Mouse (Mus musculus) mature B cell (primary cell): ENCODE results near the gene Klrb1b.

Experiments
- in situ Hi-C: fragments of 300-500 bp; cut with MboI; formaldehyde crosslinking; loops from 2 replicates; pipeline ENCODE4 v1.14.3; 2019

The Klrb1b gene

GRCm38 (mm10) chr6:128826132-128826531 lies at the start of gene Klrb1b, which contains the start of gene Gm44511:
Gene Klrb1b, minus strand, starts transcription at chr6:128826331.
Gene Gm44511, minus strand, starts transcription at chr6:128826315.
- in situ Hi-C loops, result no loop called here

DNA sequence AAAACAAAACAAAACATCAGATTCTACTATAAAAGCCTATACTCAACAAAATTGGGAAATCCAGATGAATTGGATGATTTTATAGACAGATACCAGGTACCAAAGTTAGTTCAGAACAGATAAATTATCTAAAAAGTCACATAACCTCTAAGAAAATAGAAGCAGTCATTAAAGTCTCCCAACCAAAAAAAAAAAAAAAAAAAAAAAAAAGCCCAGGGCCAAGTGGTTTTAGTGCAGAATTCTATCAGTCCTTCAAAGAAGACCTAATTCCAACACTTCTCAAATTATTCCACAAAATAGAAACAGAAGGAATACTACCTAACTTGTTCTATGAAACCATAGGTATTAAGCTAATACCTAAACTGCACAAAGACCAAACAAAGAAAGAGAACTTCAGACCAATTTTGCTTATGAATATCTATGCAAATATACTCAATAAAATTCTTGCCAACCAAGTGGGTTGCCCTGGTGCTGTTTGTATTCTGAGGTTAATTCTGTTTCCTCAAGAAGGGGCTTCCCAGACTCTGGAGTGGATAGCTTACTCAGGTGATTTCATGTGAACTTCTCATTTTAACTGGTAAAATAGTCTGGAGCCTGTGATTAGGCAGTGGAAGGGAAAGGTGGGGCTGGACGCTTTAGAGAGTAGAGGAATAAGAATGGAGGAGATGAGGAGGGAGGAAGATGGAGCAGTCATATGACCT lies 45.9 kb upstream of the Klrb1b start:
- in situ Hi-C loops, result no loop called here

- in situ Hi-C loops, result no loop called here
Observed at GRCm38 (mm10) chr6:128868861-128869260, 42.7 kb upstream of the Klrb1b start.

GRCm38 (mm10) chr6:128857976-128858375 lies 31.8 kb upstream of the Klrb1b start:
- in situ Hi-C loops, result loop anchor here (10.0 kb wide), 1 partner anchor 327 kb away; the partner anchor contains the start of gene Clec2d

GRCm38 (mm10) chr6:128856250-128856649 lies 30.1 kb upstream of the Klrb1b start:
- in situ Hi-C loops, result loop anchor here (10.0 kb wide), 1 partner anchor 329 kb away; the partner anchor contains the start of gene Clec2d

- in situ Hi-C loops, result loop anchor here (10.0 kb wide), 1 partner anchor 329 kb away; the partner anchor contains the start of gene Clec2d
Observed at GRCm38 (mm10) chr6:128855477-128855876, 29.3 kb upstream of the Klrb1b start.

GRCm38 (mm10) chr6:128854895-128855294 lies 28.8 kb upstream of the Klrb1b start:
- in situ Hi-C loops, result loop anchor here (5.0 to 10.0 kb wide), 2 partner anchors 330 to 387 kb away; partner anchors contain the start of gene Clec2d

DNA sequence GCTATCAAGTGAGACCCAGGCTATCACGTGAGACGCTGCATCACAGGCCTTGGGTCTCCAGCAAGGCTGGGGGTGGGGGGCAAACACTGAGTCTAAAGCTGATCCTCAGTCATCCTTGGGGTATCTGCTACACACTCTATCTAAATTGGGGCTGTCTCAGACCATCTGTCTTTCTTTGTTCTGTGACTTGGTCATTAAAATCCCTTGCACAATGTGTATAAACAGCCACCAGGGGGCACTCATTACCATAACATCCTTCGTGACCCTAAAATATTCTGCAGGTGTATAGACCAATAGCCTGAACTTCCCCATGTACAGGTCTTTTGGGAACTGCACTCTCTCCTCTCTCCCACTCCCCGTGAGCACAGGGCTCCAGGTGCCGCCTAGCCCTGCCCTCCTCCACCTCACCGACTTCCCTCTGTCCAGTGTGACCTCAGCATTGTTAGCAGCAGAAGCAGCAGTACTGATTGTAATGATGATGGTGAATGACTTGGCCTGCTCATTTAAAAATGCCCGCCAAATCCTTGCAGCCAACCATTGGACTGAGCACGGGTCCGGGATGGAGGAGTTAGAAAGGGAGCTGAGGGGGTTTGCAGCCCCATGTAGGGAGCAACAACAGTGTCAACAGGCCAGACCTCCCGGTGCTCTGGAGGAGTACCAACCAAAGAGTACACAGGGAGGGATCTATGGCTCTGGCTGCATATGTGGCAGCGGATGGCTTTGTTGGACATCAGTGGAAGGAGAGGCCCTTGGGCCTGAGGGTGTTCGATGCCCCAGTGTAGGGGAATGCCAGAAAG lies 28.1 kb upstream of the Klrb1b start:
- in situ Hi-C loops, result loop anchor here (5.0 to 10.0 kb wide), 2 partner anchors 331 to 388 kb away; partner anchors contain the start of gene Clec2d

DNA sequence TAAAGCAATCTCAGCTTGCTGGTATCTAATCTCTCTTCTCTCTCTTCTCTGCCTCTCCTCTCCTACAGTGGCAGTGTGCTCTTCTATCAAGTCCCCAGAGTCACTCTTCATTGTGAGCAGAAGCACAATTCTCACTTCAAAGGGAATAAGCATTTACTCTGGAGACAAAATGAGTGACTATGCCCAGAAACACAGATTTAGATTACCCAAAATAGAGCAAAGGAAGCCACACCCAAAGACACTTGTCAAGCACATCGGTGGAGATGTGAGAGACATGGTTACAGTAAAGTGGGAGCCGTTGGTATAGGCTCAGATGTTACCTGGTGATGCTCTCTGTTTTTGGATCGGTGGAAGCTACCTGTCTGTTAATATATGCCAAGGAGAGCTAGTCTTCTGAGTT lies 26.6 kb upstream of the Klrb1b start:
- in situ Hi-C loops, result loop anchor here (5.0 to 10.0 kb wide), 2 partner anchors 332 to 390 kb away; partner anchors contain the start of gene Clec2d

- in situ Hi-C loops, result loop anchor here (5.0 to 10.0 kb wide), 2 partner anchors 334 to 391 kb away; partner anchors contain the start of gene Clec2d
Observed at GRCm38 (mm10) chr6:128851151-128851550, 25.0 kb upstream of the Klrb1b start.

DNA sequence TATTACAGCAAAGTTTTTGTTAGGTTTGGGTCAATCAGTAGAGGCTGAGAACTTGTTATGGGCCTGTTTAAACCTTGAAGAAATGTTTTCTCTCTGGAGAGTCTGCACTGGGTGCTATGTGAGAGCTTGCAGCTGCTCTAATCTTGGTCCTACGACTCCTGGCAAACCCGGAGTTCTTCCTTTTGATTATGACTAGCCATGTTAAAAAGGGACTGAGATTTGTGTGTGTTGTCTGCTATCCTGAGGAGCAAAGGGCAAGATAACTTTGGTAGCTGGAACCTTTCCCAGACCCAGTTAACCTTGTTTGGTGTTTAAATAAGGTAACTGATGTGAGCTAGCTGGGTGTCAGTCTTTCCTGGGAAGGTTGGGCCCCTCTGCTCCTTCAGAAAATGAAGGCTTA lies 24.5 kb upstream of the Klrb1b start:
- in situ Hi-C loops, result loop anchor here (5.0 to 10.0 kb wide), 2 partner anchors 334 to 392 kb away; partner anchors contain the start of gene Clec2d

DNA sequence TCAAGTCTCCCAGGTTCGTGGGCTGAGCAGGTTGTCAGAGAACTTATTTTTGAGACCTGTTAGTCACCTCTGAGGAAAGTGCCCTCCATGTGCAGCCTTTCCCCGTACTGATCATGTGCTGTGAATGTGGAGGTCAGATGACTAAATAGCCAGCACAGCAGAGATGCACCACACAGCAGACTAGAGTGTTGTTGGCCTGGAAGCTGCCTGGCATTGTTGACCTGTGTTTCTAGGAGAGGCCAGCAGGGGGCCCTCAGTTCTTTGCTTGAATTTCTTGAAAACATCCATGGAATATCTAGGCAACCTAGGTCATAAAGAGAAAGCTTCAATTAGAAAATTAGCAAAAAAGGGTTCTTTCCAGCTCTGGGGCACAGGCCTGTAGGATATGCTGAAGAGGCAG lies 23.8 kb upstream of the Klrb1b start:
- in situ Hi-C loops, result loop anchor here (5.0 to 10.0 kb wide), 3 partner anchors 245 to 392 kb away; partner anchors contain the start of gene Clec2d

GRCm38 (mm10) chr6:128847401-128847800 lies 21.3 kb upstream of the Klrb1b start:
- in situ Hi-C loops, result loop anchor here (10.0 kb wide), 1 partner anchor 243 kb away; no protein-coding TSS in a partner anchor

DNA sequence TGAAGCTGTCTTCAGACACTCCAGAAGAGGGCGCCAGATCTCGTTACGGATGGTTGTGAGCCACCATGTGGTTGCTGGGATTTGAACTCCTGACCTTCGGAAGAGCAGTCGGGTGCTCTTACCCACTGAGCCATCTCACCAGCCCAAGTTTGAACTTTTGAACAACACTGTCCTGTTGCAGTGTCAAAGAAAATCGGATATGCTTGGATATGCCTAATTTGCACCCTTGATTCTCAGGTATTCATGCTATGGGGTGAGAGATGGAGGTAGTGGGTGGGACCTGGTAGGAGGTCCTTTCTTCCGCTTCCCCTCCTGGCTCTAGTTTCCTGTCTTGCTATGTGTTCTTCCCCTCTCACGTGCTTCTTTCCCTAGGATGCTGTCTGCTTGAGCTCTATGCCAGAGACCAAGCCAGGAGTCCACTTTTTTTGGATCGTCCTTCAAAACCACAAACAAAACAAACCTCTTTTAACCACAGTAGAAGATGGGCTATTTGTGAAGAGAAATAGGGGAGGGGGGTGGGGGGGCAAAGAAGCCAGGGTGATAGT lies 19.9 kb upstream of the Klrb1b start:
- in situ Hi-C loops, result loop anchor here (10.0 kb wide), 1 partner anchor 241 kb away; no protein-coding TSS in a partner anchor

- in situ Hi-C loops, result loop anchor here (10.0 kb wide), 1 partner anchor 241 kb away; no protein-coding TSS in a partner anchor
Observed at GRCm38 (mm10) chr6:128845319-128845979, 19.3 kb upstream of the Klrb1b start.

DNA sequence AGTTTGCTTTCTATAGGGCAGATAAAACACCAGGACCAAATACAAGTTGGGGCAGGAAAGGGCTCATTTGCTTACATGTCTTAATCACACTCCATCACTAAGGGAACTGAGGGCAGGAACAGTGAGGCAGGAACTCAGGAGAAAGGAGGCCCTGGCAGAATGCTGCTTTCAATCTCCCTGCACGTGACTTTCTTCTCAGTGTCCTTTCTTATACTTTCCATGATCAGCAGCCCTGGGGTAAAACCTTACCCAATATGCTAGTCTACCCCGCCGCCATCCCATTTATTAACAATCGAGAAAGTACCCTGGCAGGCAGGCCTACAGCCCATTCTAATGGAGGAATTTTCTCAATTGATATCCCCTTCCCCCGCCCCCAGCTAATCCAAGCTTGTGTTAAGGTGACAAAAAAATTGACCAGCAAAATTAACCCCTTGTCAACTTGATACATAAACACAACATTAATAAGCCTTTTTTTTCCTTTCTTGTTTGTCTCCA lies 18.5 kb upstream of the Klrb1b start:
- in situ Hi-C loops, result loop anchor here (5.0 to 10.0 kb wide), 3 partner anchors 42 to 240 kb away; no protein-coding TSS in a partner anchor

DNA sequence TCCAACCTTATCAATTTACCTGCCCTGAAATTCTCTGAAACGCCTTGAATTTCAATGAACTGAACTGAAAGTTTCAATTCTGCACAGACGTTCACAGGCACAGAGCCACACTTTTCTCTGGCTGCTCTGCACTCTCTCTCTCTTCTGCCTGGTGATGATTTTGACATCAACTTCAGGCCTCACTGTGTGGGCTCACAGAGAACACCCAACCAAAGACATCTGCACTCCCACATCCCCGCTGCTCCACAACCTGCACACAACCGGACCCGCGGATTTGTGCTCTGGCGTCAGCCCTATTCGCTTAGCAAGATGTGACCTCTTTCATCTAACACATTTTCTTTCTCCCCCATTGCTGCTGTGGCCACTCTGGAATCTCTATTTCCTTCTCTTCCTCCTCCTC lies 18.0 kb upstream of the Klrb1b start:
- in situ Hi-C loops, result loop anchor here (5.0 to 10.0 kb wide), 3 partner anchors 42 to 239 kb away; no protein-coding TSS in a partner anchor

- in situ Hi-C loops, result loop anchor here (5.0 to 10.0 kb wide), 3 partner anchors 41 to 239 kb away; no protein-coding TSS in a partner anchor
Observed at GRCm38 (mm10) chr6:128843479-128843992, 17.4 kb upstream of the Klrb1b start.

DNA sequence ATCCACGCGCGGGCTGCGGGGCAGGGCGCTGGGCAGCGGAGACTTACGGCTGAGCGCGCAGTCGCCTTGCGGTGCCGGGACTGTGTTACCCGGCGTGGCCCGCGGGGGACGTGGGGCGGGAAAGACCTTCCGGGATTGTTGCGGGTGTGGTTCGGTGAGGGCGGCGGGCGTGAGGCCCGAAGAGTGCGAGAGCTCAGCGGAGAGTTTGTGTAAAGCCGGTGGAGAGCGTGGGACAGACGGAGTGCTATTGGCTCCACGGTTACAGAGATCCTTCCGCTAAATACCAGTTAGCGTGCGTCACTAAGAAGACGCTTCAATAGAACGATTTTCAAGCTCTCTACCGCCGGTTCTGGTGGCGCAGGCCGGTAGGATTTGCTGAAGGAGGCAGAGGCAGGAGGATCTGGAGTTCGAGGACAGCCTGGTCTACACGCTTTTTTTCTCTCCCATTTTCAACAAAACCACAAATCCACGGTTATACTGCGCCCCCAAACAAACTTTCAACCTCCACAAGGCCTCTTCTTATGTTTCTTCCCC lies 16.9 kb upstream of the Klrb1b start:
- in situ Hi-C loops, result loop anchor here (5.0 to 10.0 kb wide), 3 partner anchors 41 to 238 kb away; no protein-coding TSS in a partner anchor
